Mouse (Mus musculus) activated CD4-positive, CD25-positive, alpha-beta regulatory T cell, adult 4 months (primary cell): ENCODE measurements around the gene Slc17a5. TPM values are rescaled to one million over a fixed set of nuclear protein-coding genes. Genes with fewer than 3 reads are reported as not detected.
A peak's percentile ranks its signal among the peaks of the same experiment; 100 is the strongest.
"Not testable (repeated sequence)": the region's sequence is repeated elsewhere in the genome, so short reads cannot be mapped to it uniquely, and the experiment has no call there.

Experiments used
- ATAC-seq: one replicate; pipeline ENCODE4 v1.8.0; 2017
- polyA plus RNA-seq, 2 experiments: library from polyadenylated mRNA; unstranded; fragments of 100-300 nt; shearing (Covaris generic); gene quantifications; one replicate each; pipeline ENCODE4 v1.2.1; 2017

The Slc17a5 gene
- polyA plus RNA-seq, 2 experiments from 2014 or later: 9.3 to 11.3 TPM

DNA sequence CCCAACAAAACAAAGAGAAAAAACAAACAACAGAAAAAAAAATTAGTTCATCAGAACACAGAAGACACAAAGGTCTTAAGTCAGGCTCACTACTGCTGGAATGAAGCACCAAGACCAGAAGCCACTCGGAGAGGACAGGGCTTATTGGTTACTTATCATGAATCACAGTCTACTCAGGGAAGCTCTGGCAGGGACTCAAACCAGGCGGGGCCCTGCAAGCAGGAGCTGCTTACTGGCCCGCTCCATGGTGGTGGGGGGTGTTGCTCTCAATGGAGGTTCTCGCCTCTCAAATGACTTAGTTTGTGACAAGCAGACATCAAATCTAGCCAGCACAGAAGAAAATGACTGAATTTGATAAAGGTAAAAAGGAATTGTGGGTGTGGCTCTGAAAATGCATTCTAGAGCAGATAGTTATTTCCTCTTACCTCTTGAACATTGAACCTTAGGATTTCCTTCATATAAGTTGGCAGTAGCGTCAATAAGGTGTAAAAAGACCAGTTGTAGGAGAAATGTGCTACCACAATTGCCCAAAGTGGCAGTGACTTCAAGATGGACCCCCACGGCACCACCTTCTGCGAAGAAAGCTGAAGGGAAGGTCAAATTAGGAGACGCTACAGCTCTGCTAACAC lies 29.1 kb downstream of the Slc17a5 start:
- ATAC-seq: no peak

DNA sequence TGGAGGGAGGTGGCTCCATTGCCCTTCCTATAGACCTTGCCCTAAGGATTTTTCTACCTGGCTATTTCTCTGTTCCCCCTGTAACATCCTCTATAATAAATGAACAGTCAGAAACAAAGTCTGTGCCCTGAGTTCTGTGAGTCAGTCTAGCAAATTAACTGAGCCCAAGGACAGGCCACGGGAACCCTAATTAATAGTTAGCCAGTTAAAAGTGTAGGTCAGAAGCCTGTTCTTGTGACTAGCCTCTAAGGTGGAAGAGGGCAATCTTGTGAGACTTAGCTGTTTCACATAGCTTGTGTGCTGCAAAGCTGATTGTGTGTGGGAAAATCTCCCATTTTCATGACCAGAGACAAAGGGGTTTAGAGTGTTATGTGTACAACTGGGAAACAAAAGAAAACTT lies 30.8 kb downstream of the Slc17a5 start:
- no peak for ATAC-seq

GRCm38 (mm10) chr9:78552984-78553383 lies 34.9 kb downstream of the Slc17a5 start:
- ATAC-seq: peak; percentile 90

- no peak for ATAC-seq
Measured at GRCm38 (mm10) chr9:78551761-78552160, 36.1 kb downstream of the Slc17a5 start.

- no peak for ATAC-seq
Measured at GRCm38 (mm10) chr9:78547742-78548141, 40.1 kb downstream of the Slc17a5 start.

- no peak for ATAC-seq
Measured at GRCm38 (mm10) chr9:78546944-78547343, 40.9 kb downstream of the Slc17a5 start.

DNA sequence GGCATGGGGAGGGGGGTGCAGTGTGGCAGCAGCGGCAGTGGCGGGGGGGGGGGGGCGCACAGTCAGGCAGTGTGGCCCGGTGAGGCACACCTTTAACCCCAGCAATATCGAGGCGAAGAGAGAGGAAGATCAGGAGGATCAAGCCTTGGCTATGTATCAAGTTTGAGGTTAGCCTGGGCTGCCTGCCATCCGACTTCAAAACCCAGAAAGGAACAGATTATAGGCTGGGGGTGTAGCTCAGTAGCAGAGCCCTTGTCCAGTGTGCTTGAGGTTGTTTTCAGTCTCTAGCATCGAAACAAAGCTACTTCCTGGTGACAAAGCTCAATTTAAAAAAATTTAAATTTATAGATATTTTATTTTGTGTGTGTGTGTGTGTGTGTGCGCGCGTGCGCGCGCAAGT lies 46.1 kb downstream of the Slc17a5 start:
- no peak for ATAC-seq

DNA sequence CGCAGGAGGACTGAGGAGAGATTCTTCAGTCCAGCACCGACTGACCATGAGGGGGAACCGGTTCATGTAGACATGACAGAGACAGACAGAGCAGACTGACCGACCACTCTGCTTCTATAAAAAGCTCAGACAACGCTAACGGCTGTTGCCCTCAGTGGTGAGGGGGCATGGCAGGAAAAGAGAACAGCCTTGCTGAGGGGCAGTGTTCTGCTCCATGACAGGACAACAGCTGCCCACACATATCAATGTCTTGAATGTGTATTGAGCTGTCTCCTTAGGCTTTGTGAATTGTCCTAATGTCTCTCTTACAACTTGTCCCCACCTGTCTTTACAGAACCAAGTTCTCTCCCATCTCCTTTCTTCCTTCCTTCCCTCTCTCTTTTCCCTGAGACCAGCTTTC lies 49.4 kb downstream of the Slc17a5 start:
- no peak for ATAC-seq

DNA sequence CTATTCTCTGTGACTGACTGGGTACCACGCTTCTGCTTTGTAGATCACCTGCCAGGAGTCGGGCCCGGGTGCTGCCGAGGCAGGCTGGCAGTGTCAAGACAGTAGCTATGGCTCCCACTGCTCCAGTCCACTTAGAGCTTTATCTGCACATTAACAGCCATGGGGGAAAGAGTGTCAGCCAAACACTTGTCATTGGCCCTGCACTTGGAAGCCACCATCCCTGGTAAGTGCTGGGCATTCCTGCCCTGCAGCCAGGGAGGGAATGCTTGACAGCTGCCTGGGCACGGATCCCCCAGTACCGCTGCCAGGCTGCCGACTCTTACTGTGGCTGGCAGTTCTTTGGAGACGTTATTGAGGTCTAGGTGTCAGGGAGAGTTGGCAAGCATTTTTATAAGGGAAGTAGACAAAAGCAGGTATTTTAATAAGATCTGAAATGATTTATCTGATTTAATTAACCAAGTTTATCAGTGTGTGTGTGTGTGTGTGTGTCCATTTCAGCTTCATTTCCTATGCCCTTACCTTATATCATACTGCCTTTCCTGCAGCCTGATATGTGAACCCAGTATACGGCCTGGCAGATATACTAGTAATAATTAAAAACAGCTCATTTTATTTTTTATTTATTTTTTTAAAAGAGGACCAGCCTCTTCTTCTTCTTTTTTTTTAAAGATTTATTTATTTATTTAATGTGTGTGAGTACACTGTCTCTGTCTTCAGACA lies 50.5 kb downstream of the Slc17a5 start:
- no peak for ATAC-seq

- no peak for ATAC-seq
Measured at GRCm38 (mm10) chr9:78534606-78535005, 53.2 kb downstream of the Slc17a5 start.

DNA sequence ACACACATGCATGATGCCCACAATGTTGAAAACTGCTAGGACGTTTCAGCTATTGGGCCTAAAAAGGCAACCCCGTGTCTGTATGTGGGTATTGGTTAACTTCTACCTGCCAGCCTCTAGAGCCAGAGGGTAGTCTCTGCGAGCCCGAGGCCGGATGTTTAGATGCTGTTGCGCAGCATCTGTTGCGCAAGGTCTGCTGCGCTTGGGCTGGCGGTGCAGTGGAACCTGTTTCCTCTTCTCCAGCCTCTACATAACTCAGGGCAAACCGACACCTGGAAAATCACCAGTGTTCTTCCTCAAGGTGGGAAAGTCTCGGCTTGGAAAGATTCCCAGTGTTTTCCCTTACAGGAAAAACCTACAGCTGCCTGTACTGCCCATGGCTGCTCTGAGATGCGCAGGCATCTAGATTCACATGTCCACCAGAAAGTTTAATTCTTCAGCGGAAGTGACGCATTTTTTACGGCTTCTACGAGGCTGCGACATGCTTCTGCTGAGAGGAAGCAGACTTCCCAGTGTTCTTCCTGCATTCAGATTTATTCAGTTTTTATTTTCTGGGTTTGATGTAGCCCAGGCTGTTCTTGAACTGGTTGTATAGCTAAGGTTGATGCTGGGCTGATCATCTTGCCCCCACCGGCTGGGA lies 54.4 kb downstream of the Slc17a5 start:
- ATAC-seq: peak; percentile 77

DNA sequence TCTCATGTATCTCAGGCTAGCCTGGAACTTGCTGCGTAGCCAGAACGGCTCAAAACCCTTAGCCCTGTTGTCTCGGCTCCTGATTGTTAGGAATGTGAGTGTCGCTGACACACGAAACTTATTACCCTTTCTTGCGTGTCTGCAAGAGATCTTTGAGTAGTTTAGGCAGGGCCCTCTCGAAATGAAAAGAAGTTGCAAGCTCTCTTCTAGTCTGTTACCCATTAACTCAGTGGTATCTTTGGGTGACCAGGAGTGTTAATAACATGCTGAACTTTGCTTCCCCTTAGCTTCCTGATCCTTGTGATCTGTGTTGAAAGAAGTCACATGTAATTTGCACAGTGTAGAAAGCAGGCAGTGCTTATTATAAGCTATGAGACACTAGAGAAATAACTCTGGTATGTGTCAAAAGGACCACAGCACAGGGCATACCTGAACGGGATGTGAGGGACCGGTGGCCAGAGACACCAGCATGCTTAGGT lies 55.5 kb downstream of the Slc17a5 start:
- no peak for ATAC-seq

- no peak for ATAC-seq
Measured at GRCm38 (mm10) chr9:78531816-78532215, 56.0 kb downstream of the Slc17a5 start.

DNA sequence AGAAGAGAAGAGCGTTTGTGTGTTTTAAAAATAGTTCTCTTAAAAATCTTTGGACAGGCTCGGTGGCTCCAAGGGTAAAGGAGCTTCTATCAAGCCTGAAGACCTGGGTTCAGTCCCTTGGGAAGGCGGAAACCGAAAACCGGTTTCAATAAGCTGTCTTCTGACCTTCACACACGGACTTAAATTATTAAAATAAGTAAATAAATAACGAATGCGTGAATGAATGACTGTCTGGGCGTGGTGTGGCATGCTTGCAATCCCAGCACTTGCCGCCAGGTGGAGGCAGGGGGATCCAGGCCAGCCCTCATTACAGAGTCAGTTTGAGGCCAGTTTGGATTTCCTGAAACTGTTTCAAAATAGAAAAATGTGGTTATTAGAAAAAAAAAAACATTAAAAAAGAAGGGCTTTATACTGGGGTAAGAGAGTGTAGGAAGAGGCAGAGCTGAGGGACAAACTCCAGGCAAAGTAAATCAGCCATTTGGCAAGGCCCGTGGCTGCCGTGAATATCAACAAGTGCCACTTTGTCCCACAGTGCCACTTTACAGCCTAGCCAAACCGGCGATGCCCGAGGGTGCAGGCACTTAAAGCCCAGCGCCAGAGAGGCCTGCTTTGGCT lies 60.0 kb downstream of the Slc17a5 start:
- peak; percentile 72 for ATAC-seq

DNA sequence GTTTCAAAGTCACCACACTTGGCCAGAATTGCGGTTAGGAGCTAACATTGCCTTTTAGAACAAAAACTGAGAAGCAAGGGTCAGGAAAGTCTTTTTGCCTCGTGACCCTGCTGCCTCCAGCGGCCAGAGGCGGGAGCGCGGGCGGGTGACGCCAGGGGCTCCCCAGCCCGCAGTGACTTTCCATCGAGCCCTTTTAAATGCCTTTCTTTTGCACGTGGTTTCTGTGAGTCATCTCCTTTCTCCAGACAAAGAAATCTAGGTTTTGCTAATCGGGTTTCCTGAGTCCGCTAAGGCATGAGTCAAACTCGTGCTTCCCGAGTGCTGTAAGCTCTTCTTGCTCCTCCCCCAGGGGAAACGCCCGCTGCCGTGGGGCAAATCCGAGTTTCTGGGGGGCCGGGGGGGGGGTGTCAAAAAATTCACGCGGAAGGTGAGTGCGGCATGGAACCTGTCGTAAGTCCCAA lies 60.5 kb downstream of the Slc17a5 start:
- peak; percentile 90 for ATAC-seq

- no peak for ATAC-seq
Measured at GRCm38 (mm10) chr9:78526206-78526605, 61.6 kb downstream of the Slc17a5 start.

- ATAC-seq: no peak
Measured at GRCm38 (mm10) chr9:78525451-78526135, 62.2 kb downstream of the Slc17a5 start.

DNA sequence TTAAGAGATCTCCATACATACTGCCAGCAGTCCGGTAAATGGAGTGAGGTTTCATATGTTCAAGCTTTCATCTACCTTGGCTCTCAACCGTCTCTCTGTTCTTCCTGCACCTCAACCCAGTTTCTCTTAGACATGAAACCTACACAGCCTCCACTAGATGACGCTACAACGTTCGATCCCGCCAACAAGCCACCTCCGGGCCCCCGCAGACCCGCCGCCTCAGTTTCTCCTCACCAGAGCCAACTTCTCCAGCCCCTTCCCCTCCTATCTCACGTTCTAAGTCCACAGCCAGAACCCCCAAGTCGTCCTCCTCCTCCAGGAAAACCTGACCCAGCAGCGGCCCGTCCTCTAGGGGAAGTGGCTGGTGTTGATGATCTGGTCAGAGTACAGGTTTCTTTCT lies 66.2 kb downstream of the Slc17a5 start:
- peak; percentile 80 for ATAC-seq

- peak; percentile 34 for ATAC-seq
Measured at GRCm38 (mm10) chr9:78520780-78521601, 66.8 kb downstream of the Slc17a5 start.

- ATAC-seq: no peak
Measured at GRCm38 (mm10) chr9:78520127-78520779, 67.6 kb downstream of the Slc17a5 start.

DNA sequence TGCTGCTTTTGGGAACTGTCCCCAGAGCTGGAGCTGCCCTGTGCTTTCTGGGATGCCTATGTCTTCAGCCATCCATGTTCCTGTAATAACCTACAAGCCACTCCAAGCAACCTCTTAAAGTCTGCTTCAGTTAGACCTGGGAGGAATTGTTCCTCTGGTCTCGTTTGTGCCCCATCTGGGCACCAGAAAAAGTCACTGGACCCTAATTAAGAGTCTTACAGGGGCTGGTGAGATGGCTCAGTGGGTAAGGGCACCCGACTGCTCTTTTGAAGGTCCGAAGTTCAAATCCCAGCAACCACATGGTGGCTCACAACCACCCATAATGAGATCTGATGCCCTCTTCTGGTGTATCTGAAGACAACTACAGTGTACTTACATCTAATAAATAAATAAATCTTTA lies 70.6 kb downstream of the Slc17a5 start:
- not testable (repeated sequence) for ATAC-seq
